Mouse (Mus musculus): Measurements from ENCODE around the gene Rcn3.
"Not testable (repeated sequence)": the region's sequence is repeated elsewhere in the genome, so short reads cannot be mapped to it uniquely, and the experiment has no call there.

GRCm38 (mm10) chr7:45095965-45096364 is 3.9 kb upstream of the Rcn3 start:
- not testable (repeated sequence) for TF ChIP-seq GATA1, TAL1 (IDR thresholded peaks at IDR 0.05; ENCODE audit: low read length)

Measured in erythroblast, embryonic 14.5 days (primary cell).